ENCODE assay signal across 16 mouse cellular contexts in genomic region chr13:24976384-24976783, GRCm38 (mm10). TPM values are rescaled to one million over a fixed set of nuclear protein-coding genes. Genes with fewer than 3 reads are reported as not detected.
A peak's percentile ranks its signal among the peaks of the same experiment; 100 is the strongest.
DNase-seq lines count a peak whose midpoint lies in the region; ATAC-seq lines count a peak whose summit lies in the region.
"Had no signal": no experiment of that assay in that cellular context is flagged by ENCODE, and none has a peak within 500 bp of the region (broad histone marks: within the 10 kb centered on the region; RNA-seq: fewer than 3 reads in every experiment).

No protein-coding gene starts in this region.

- H3K9ac ChIP-seq in forebrain, embryonic 14.5 days (ENCODE audit: low read length), result no peak overlapping the region
- H3K9ac ChIP-seq: heart, embryonic 12.5 days had no signal

- no peak overlapping the region for H3K4me3 ChIP-seq in forebrain, embryonic 14.5 days (ENCODE audit: low read depth, low read length)
- H3K4me3 ChIP-seq: heart, embryonic 12.5 days had no signal

- no peak overlapping the region for H3K27ac ChIP-seq in forebrain, embryonic 14.5 days (ENCODE audit: low read depth, low read length)

- H3K27me3 ChIP-seq in forebrain, embryonic 14.5 days (replicated peaks; ENCODE audit: control insufficient read depth, insufficient read depth, low read length), result no peaks in the 10 kb centered on the region
- H3K27me3 ChIP-seq: heart, embryonic 12.5 days had no signal

- no peaks in the 10 kb centered on the region for H3K4me1 ChIP-seq in forebrain, embryonic 14.5 days (ENCODE audit: control insufficient read depth, insufficient read depth, low read length)
- H3K4me1 ChIP-seq: heart, embryonic 12.5 days had no signal

- peak; percentile 89 for ATAC-seq in forebrain, embryonic 14.5 days

- no peak overlapping the region for H3K4me2 ChIP-seq in forebrain, embryonic 14.5 days (ENCODE audit: low read length)
- H3K4me2 ChIP-seq: heart, embryonic 12.5 days had no signal

- H3K36me3 ChIP-seq in forebrain, embryonic 14.5 days (ENCODE audit: control insufficient read depth, insufficient read depth, low read length), result no peaks in the 10 kb centered on the region
- H3K36me3 ChIP-seq: heart, embryonic 12.5 days had no signal

- WGBS in forebrain, embryonic 14.5 days, result 45% methylated on average over 4 of the region's 4 CpGs

- H3K9me3 ChIP-seq in forebrain, embryonic 14.5 days (replicated peaks; ENCODE audit: control insufficient read depth, low read length), result no peaks in the 10 kb centered on the region
- H3K9me3 ChIP-seq: heart, embryonic 12.5 days had no signal

- intact Hi-C loops in left cerebral cortex, postnatal 14 days (cut with DNase I), result no loop called here
- intact Hi-C loops in left cerebral cortex, postnatal 36 days (cut with DNase I), result no loop called here

- peak; percentile 30 to 34 for DNase-seq in left cerebral cortex, postnatal 14 days (ENCODE audit: low spot score in 2 of 2)
- no peak for DNase-seq in left cerebral cortex, postnatal 36 days (ENCODE audit: low spot score in 2 of 2)
- DNase-seq in brain, adult 2 months (ENCODE audit: low read depth, low spot score), result peak; percentile 42
- DNase-seq in forebrain, embryonic 14.5 days (ENCODE audit: low spot score), result peak; percentile 61
- DNase-seq in layer of hippocampus, postnatal 14 days (ENCODE audit: low spot score in 2 of 2), result peak; percentile 22 to 49
- no peak for DNase-seq in cerebellum, adult 9-10 months
- DNase-seq in c-Kit-positive CD71-positive TER-119-positive erythroid progenitor cells, embryonic 14.5 days (ENCODE audit: low spot score), result no peak
- DNase-seq: cerebellum, adult 9-11 months; gastrocnemius, postnatal 36 days; heart, postnatal 4 days; kidney, adult 8-10 months; kidney, postnatal 4 days; lung, adult 18-20 months; lung, postnatal 4 days had no signal

RNA-seq across cellular contexts. Expression of gene Gpld1, which starts 33.4 kb away (rescaled TPM):
- 10 to 100 TPM; 13.1 to 14.6 TPM for total RNA-seq in left cerebral cortex, postnatal 14 days (2021)
- total RNA-seq in left cerebral cortex, postnatal 36 days (2021), result 10 to 100 TPM; 19.0 to 19.2 TPM
- 0.67 and 0.99 TPM in 2 replicates for polyA plus RNA-seq in forebrain, embryonic 14.5 days (2014; fragmentation: Nextera tagmentation; extraction: Ambion mirVana)
- total RNA-seq in layer of hippocampus, postnatal 14 days (2021), result 10 to 100 TPM; 12.6 to 14.1 TPM

RNA-seq across cellular contexts. Expression of gene Aldh5a1, which starts 38.9 kb away (rescaled TPM):
- total RNA-seq in left cerebral cortex, postnatal 14 days (2021), result 10 to 100 TPM; 67.1 to 71.3 TPM
- total RNA-seq in left cerebral cortex, postnatal 36 days (2021), result 10 to 100 TPM; 55.4 to 57.0 TPM
- polyA plus RNA-seq in forebrain, embryonic 14.5 days (2014; fragmentation: Nextera tagmentation; extraction: Ambion mirVana), result 7.5 and 8.0 TPM in 2 replicates
- 10 to 100 TPM; 69.4 to 71.2 TPM for total RNA-seq in layer of hippocampus, postnatal 14 days (2021)
- total RNA-seq: monocyte, adult 5-6 weeks had no signal

RNA-seq across cellular contexts. Expression of gene Mrs2, which starts 43.8 kb away (rescaled TPM):
- 10 to 100 TPM; 60.4 to 62.3 TPM for total RNA-seq in left cerebral cortex, postnatal 14 days (2021)
- total RNA-seq in left cerebral cortex, postnatal 36 days (2021), result 10 to 100 TPM; 48.3 to 62.3 TPM
- polyA plus RNA-seq in forebrain, embryonic 14.5 days (2014; fragmentation: Nextera tagmentation; extraction: Ambion mirVana), result 15.8 and 18.1 TPM in 2 replicates
- total RNA-seq in layer of hippocampus, postnatal 14 days (2021), result 10 to 100 TPM; 60.4 to 62.1 TPM

Comparison
In these comparisons a context has a peak if more than half of its experiments do, and no peak if none do; other contexts are left out.
1. DNase-seq: peak in left cerebral cortex, postnatal 14 days (2 of 2), brain, adult 2 months (single experiment), forebrain, embryonic 14.5 days (single experiment) and layer of hippocampus, postnatal 14 days (2 of 2); none in left cerebral cortex, postnatal 36 days (0 of 2), cerebellum, adult 9-10 months (single experiment) and c-Kit-positive CD71-positive TER-119-positive erythroid progenitor cells, embryonic 14.5 days (single experiment).